Mouse (Mus musculus) G1E (cell line): ENCODE measurements at regions not wholly inside any gene's neighbourhood (a gene's known extent, or its start where the extent isn't known, plus 50 kb on each side); places are given as distances from the start of the nearest gene placed in this dataset.

Experiments used
- CTCF ChIP-seq: IDR thresholded peaks from 2 replicates; pipeline ENCODE4 v1.5.1; 2012; ENCODE audit warnings: low read depth, low read length, inconsistent platforms, mixed read lengths
- GATA1 ChIP-seq: IDR thresholded peaks from 2 replicates; pipeline ENCODE4 v1.6.1; 2012; ENCODE audit warnings: borderline replicate concordance, low read length, inconsistent platforms, mixed read lengths
- TAL1 ChIP-seq: conservative IDR thresholded peaks from 2 replicates; pipeline ENCODE4 v1.6.1; 2012; ENCODE audit warnings: low read depth, low read length, inconsistent platforms, mixed read lengths

GRCm38 (mm10) chr5:5916427-5916826, 167.3 kb upstream of the Steap1 start:
- no peak for TF ChIP-seq CTCF
- no peak for TF ChIP-seq GATA1
- no peak for TF ChIP-seq TAL1
